Mouse (Mus musculus) layer of hippocampus, adult 2 months (tissue): ENCODE data around the gene Tas1r1. TPM values are rescaled to one million over a fixed set of nuclear protein-coding genes. Genes with fewer than 3 reads are reported as not detected.

ENCODE experiments used
- DNase-seq, 2 experiments: peaks; one replicate each; pipeline ENCODE4 v3.0.0; 2022; ENCODE audit warnings: low spot score in 2 of 2
- H3K27ac ChIP-seq: fragments of 200-600 bp; 2 replicates; pipeline ENCODE4 v1.8.1; 2022
- H3K4me3 ChIP-seq: fragments of 200-600 bp; 2 replicates; pipeline ENCODE4 v1.8.1; 2022; ENCODE audit warnings: mild to moderate bottlenecking
- CTCF ChIP-seq: fragments of 200-600 bp; conservative IDR thresholded peaks from 2 replicates; pipeline ENCODE4 v1.8.1; 2022; ENCODE audit warnings: antibody characterized with exemption, mild to moderate bottlenecking, moderate library complexity
- total RNA-seq, 2 experiments: library from RNA; stranded (reverse); gene quantifications; 2 replicates each; pipeline ENCODE4 v1.2.3; 2021

Tas1r1 gene
- total RNA-seq, 2 experiments from 2014 or later = 0.69 to 0.76 TPM

- H3K4me3 ChIP-seq = no peak overlapping the region
- TF ChIP-seq CTCF = no peak
- no peak overlapping the region for H3K27ac ChIP-seq
- no peak for DNase-seq
These were observed 51.7 kb downstream of the Tas1r1 start for GRCm38 (mm10) chr4:151986650-151987049.

- no peak for DNase-seq
- TF ChIP-seq CTCF = no peak
- no peak overlapping the region for H3K4me3 ChIP-seq
- H3K27ac ChIP-seq = no peak overlapping the region
These were observed 52.5 kb downstream of the Tas1r1 start for GRCm38 (mm10) chr4:151985886-151986285.

- Histone ChIP-seq H3K4me3 (no peak overlapping the region), H3K27ac (no peak overlapping the region)
- no peak for DNase-seq
- TF ChIP-seq CTCF = no peak
These were observed 54.8 kb downstream of the Tas1r1 start for GRCm38 (mm10) chr4:151983560-151983959.

- Histone ChIP-seq H3K4me3 (no peak overlapping the region), H3K27ac (no peak overlapping the region)
- DNase-seq = no peak
- no peak for TF ChIP-seq CTCF
These were observed 55.3 kb downstream of the Tas1r1 start for GRCm38 (mm10) chr4:151983043-151983442.

- peak; percentile 76 to 88 for DNase-seq
- peak; percentile 97 for TF ChIP-seq CTCF
- H3K27ac ChIP-seq = no peak overlapping the region
These were observed 57.0 kb downstream of the Tas1r1 start for GRCm38 (mm10) chr4:151981363-151981762.

GRCm38 (mm10) chr4:151980699-151981098 is 57.7 kb downstream of the Tas1r1 start:
- no peak overlapping the region for H3K4me3 ChIP-seq
- no peak for DNase-seq
- H3K27ac ChIP-seq = no peak overlapping the region
- peak; percentile 75 for TF ChIP-seq CTCF

More at GRCm38 (mm10) chr4:151981363-151981762, 57.0 kb downstream of the Tas1r1 start:
- H3K4me3 ChIP-seq = no peak overlapping the region

Other genes starting within 250 kb of the Tas1r1 start
- 100 to 1,000 TPM; 275 to 294 TPM for gene Camta1, start 176.7 kb downstream of the Tas1r1 start, total RNA-seq
- 10 to 100 TPM; 68.2 to 69.1 TPM for gene Dnajc11, start 104.9 kb downstream of the Tas1r1 start, total RNA-seq
- 10 to 100 TPM; 26.8 to 29.7 TPM for gene Thap3, start 49.6 kb downstream of the Tas1r1 start, total RNA-seq
- gene Phf13, start 42.3 kb downstream of the Tas1r1 start, total RNA-seq = 10 to 100 TPM; 10.5 to 10.8 TPM
- 10 to 100 TPM; 19.4 to 23.2 TPM for gene Klhl21, start 29.8 kb downstream of the Tas1r1 start, total RNA-seq
- gene Zbtb48, start 10.9 kb downstream of the Tas1r1 start, total RNA-seq = 10 to 100 TPM; 12.7 to 16.9 TPM
- gene Nol9, start 753 bp upstream of the Tas1r1 start, total RNA-seq = 10 to 100 TPM; 19.9 to 21.0 TPM
- 100 to 1,000 TPM; 163 to 164 TPM for gene Plekhg5, start 33.9 kb upstream of the Tas1r1 start, total RNA-seq
- 10 to 100 TPM; 22.7 to 48.4 TPM for gene Tnfrsf25, start 77.4 kb upstream of the Tas1r1 start, total RNA-seq
- 1 to 10 TPM; 1.2 to 1.9 TPM for gene Espn, start 113.8 kb upstream of the Tas1r1 start, total RNA-seq
- not detected for gene Hes2, start 120.3 kb upstream of the Tas1r1 start, total RNA-seq
- gene Acot7, start 139.6 kb upstream of the Tas1r1 start, total RNA-seq = 100 to 1,000 TPM; 306 to 335 TPM
- 1 to 10 TPM; 5.6 to 6.4 TPM for gene Gpr153, start 235.7 kb upstream of the Tas1r1 start, total RNA-seq